Mouse (Mus musculus): ENCODE data around the gene Vwa7. TPM values are rescaled to one million over a fixed set of nuclear protein-coding genes. Genes with fewer than 3 reads are reported as not detected.
A peak's percentile ranks its signal among the peaks of the same experiment; 100 is the strongest.

Gene Vwa7
- total RNA-seq, 4 experiments from 2014 or later = 8.0 to 18.8 (median 13.7) TPM

- DNase-seq (ENCODE audit: low spot score in 2 of 2) = no peak
Observed at GRCm38 (mm10) chr17:35044904-35045806, 28.8 kb downstream of the Vwa7 start.

- DNase-seq (ENCODE audit: low spot score in 2 of 2) = no peak
Observed at GRCm38 (mm10) chr17:35045807-35046680, 29.7 kb downstream of the Vwa7 start.

GRCm38 (mm10) chr17:35046681-35047455, 30.5 kb downstream of the Vwa7 start, which contains the start of gene Msh5:
Gene Msh5 (minus strand): TSS chr17:35046745.
- DNase-seq (ENCODE audit: low spot score in 2 of 2) = peak; percentile 92 to 93

- no peak for DNase-seq (ENCODE audit: low spot score in 2 of 2)
Observed at GRCm38 (mm10) chr17:35047688-35048087, 31.3 kb downstream of the Vwa7 start.

- no peak for DNase-seq (ENCODE audit: low spot score in 2 of 2)
Observed at GRCm38 (mm10) chr17:35048149-35048931, 32.0 kb downstream of the Vwa7 start.

DNA sequence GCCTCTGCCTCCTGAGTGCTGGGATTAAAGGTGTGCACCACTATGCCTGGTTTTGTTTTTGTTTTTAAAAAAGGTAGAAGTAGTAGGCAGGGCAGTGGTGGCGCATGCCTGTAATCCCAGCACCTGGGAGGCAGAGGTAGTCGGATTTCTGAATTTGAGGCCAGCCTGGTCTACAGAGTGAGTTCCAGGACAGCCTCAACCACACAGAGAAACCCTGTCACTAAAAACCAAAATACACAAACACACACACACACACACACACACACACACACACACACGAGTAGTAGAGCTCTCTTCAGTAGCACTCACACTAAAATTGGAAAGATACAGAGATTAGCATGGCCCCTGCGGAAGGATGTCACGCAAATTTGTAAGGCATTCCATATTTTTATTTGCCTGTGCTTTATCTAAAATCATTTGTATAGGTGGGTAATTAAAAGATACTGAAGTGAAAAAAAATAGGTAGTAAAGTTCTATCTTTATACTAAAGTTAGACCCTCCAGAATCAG, 32.6 kb downstream of the Vwa7 start:
- DNase-seq (ENCODE audit: low spot score in 2 of 2) = no peak

DNA sequence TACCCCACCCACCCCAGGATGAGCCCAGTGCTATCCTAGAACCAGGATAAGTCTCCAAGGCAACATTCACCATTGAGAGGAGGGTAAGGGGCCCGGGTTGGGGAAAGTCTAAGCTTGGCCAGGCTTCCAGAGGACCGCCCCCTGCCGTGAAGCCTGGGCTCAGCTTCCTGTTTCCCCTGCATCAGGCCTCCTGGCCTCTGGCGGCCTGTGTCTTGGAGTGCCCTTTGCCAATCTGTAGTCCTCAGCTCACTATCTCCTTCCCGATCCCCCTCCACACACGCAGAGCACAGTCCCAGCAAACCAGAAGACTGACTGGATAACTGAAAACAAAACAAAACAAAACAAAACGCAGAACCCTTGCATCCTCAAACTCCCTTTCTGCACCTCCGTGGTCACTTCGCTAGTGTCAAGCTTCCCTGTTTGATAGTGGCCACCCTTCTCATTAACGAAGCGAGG, 33.2 kb downstream of the Vwa7 start, which contains the start of gene Clic1:
Clic1 (plus strand) TSS at position 406 of the 456 bp plus-strand sequence.
- no peak for DNase-seq (ENCODE audit: low spot score in 2 of 2)

DNA sequence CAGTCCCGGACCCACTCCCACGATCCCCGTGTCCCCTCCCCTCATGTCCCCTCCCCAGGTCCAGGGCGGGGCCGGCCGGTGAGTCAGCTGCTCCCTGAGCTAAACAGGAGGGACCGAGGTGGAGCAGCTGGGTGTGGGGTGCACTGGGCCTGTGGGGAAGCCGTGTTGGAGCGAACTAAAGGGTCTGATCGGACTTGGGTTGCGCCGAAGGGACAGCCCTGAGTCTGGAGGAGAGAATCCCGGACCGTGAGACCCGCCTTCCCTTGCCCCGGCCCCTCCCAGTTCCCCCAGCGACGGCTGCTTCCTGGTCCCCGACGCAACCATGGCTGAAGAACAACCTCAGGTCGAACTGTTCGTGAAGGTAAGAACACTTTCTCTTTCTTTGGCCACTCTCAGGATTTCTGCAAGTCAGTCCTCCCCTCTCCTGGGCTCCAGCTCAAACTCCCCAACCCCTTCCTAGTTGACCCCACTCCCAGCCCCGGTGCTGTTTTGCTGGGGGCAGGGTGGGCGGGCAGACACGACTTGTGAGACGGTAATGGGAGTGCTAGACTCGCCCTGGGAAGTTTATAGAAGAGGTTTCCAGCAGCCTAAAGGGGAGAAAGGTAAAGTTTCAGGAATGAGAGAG, 33.9 kb downstream of the Vwa7 start:
- peak; percentile 37 to 53 for DNase-seq (ENCODE audit: low spot score in 2 of 2)

DNA sequence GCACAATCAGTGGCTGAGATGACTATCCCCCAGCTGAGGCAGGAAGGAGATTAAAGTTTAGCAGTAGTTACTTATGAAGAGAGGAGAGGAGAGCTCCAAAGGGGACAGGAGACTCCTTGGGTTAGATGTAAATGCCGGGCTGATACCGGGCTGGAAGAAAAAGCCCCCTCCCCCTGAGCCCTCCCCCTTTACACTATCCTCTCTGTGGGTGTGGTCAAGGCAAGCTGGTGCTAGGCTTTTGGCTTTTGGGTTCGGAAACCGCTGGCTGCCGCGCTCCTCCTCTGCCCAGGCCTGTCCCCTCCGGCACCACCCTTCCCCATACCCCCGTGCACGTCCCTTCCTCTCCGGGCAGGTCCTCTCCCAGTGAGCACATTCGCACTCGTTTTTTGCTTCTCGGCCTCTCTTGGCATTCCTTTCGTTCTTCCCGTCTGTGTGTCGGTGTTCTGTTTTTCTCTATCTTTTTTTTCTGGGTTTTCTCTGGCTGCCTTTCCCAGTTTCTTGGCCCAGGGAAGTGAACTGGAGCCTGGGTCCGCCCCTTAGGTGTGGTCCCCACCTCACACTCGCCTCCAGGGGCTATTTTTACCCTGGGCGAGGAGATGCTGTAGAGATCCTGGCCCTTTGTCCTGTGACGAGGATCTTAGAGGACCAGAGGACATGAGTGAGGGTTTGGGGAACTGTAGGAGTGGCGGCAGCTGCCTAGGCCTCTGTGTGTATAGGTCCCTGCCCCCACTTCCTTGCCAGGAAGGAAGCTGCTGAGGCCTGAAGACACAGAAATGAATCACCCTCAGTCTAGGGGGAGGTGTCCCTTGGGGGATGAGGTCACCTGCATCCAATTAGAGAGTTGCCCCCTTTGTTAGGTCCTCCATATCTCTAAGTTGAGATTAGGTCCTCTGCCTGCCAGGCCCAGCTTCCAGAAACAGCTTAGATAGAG, 35.0 kb downstream of the Vwa7 start:
- DNase-seq (ENCODE audit: low spot score in 2 of 2) = peak in 1 of 2 experiments; percentile 43

GRCm38 (mm10) chr17:35052271-35052798, 36.0 kb downstream of the Vwa7 start:
- DNase-seq (ENCODE audit: low spot score in 2 of 2) = no peak

DNA sequence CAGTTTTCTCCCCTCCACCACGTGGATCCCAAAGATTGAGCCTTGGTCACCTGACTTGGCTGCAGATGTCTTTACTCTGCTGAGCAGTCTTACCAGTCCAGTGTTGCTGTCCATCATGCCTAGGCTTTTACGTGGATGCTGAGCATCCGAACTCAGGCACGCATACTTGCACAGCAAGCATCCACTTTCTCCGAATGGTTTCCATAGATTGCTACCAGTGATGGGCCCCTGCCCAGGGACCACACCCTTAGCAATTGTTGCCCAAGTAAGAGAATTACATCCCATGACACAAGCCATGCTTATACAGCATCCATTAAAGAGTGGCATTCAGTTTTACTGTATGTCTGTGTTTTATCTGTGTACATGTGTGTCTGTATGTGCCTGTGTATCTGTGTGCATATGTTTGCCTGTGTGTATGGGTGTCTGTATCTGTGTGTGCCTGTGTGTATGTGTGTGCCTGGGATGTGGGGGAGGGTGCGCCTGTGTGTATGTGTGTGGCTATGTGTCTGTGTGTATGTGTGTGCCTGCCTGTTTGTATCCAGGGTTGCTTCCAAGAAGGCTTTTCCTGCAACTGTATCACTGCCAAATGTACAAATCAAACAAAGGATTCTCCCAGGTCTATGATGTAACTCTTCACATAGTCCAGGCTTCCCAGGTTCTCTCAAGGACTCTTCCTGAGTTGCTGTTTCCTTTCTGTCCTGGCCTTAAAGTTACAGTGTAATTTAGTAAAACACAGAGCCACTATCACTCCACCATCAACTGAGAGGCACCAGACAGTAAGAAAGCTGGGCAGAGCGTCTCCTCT, 39.5 kb downstream of the Vwa7 start:
- DNase-seq (ENCODE audit: low spot score in 2 of 2) = no peak

- DNase-seq (ENCODE audit: low spot score in 2 of 2) = no peak
Observed at GRCm38 (mm10) chr17:35057090-35057489, 40.7 kb downstream of the Vwa7 start.

DNA sequence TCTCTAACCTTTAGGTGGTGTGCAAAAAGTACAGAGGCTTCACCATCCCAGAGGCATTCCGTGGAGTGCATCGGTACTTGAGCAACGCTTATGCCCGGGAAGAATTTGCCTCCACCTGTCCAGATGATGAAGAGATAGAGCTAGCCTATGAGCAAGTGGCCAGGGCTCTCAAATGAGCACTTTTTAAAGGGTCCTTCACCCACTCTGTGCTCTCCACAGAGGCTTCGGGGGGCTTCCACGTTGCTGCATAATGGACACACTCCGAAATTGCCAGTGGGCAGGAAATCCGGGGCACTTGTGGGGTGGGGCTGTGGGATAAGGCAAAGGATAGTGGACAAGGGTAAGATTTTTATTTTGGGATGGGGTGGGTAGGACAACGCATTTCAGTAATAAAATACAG, 41.9 kb downstream of the Vwa7 start:
- DNase-seq (ENCODE audit: low spot score in 2 of 2) = no peak

DNA sequence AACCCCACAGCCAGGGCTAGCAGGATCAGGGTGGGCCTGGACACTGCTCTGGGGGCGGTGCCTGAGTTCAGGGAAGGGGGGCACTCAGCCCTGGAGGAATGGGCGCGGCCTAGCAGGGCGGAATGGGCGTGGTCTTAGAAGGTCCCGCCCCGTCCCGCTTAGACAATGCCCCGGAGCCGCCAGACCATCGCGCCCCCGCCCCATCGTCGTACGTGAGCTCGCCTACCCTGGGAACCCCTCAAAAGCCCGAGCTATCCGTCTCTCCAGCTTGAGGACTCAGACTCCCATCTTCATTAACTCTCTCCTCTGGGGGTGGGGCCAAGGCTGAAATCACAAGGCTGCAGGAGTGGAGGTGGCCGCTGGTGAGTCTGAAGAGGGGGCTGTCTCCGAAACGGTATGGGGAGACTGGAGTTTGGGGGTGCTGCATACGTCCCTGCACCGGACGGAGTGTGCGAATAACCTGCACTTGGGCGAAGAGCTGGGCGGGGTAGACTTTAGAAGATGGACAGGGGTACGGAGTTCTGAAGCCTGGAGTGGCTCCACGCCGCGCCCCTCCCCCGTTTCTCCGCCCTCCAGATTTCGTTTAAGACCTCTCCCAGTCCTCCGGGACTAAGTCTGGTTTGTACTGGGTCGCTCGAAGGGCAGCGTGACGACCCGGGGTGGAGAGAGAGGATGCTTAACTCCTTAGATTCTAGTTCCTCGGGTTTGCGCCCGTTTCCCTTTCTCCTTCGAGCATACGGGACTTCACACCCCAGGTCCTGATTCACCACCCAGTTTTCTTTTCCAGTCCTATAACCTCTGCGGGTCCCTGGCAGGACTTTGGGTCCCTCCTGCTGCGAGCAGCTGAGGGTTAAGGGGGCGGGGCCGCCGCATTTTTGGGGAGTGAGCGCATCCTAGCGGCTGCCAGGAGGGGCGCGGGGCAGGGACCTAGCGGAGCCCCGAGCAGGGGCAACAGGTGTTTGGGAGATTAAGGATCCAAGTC, 42.8 kb downstream of the Vwa7 start, which contains the start of gene Ddah2:
Ddah2 (plus strand) TSS at position 125 of the 982 bp plus-strand sequence.
- DNase-seq (ENCODE audit: low spot score in 2 of 2) = peak; percentile 83 to 87

GRCm38 (mm10) chr17:35060071-35060470, 43.7 kb downstream of the Vwa7 start:
- DNase-seq (ENCODE audit: low spot score in 2 of 2) = no peak

DNA sequence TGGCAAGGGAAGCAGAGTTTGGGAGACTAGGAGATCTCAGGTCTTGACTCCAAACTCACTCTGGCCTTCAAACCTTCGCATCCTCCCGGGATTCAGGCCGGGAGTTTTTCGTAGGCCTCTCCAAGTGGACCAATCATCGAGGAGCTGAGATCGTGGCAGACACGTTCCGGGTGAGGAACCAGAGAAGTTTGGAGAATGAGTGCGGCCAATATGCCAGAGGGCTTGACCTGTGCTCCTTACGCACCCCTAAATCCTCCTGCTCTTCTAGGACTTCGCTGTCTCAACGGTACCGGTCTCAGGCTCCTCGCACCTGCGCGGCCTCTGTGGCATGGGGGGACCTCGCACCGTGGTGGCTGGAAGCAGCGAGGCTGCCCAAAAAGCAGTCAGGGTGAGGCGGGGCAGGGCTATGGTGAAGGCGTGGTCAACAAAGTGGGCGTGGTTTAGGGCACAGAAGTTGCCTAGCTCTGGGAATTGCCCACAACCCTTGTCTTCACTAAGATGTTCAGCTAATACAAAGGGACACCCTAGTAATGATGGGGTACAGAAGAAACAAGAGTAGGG, 44.4 kb downstream of the Vwa7 start:
- DNase-seq (ENCODE audit: low spot score in 2 of 2) = no peak
